8 mouse cellular contexts compared by ENCODE assay signal in the genomic region with DNA sequence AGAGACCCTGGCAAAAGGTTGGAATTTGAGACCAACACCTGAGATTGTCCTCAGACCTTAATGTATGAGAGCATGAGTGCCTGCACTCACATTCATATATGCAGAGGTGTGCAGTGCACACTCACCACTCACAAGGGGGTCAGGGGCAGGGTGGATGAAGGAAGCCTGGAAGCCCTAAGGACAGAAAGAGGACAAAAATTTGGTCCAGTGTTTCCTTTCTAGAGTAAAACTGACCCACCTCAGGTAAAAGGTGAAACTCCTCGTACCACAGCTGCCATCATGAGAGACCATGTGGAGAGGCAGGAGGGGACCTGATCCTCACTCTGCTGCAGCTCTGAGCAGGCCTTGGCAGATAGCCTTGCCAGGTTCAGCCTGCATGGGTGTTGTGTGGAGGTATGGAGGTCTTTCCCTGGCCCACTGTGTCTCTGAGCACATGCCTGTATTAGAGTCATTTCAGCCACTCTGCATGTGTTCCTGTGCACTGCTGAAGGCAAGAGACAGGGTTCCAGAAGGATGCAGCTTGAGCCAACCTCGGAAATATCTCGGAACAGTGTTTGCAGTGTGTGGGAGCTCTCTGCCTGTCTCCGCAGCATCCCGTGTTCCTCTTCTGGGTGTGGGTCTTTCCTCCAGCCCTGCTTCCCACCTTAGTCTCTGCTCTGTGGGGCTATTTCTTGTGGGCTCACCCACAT. TPM values are rescaled to one million over a fixed set of nuclear protein-coding genes. Genes with fewer than 3 reads are reported as not detected.
DNase-seq lines count a peak whose midpoint lies in the region; ATAC-seq and TF ChIP-seq lines count a peak whose summit lies in the region.

No protein-coding gene starts in this region.

- no peak for ATAC-seq in liver, embryonic 13.5 days (ENCODE audit: low read depth)

- intact Hi-C loops in gastrocnemius, adult 2 months (cut with DNase I), result no loop called here

- DNase-seq in gastrocnemius, adult 2 months, result no peak
- DNase-seq in gastrocnemius, postnatal 4 days (ENCODE audit: low spot score in 2 of 2), result no peak
- no peak for DNase-seq in testis, postnatal 14 days (ENCODE audit: low spot score)
- DNase-seq in liver, embryonic 13.5 days, result no peak
- no peak for DNase-seq in c-Kit-positive CD71-positive TER-119-positive erythroid progenitor cells, embryonic 14.5 days (ENCODE audit: low spot score)
- no peak for DNase-seq in embryo, embryonic 9.5 days (ENCODE audit: extremely low spot score)
- no peak for DNase-seq in spleen, adult 18-20 months

- peaks cover 10% of the 10 kb centered on the region for H3K9me3 ChIP-seq in liver, embryonic 13.5 days (replicated peaks)

- H3K4me2 ChIP-seq in liver, embryonic 13.5 days, result peak overlapping the region; percentile 95

- 78% methylated on average over 5 of the region's 5 CpGs for WGBS in liver, embryonic 13.5 days (ENCODE audit: insufficient replicate concordance)

- H3K9ac ChIP-seq in liver, embryonic 13.5 days, result peak overlapping the region; percentile 99

- no peak overlapping the region for H3K27ac ChIP-seq in gastrocnemius, adult 2 months
- no peak overlapping the region; the same call in 1 of the 2 replicates for H3K27ac ChIP-seq in testis, adult 2 months (ENCODE audit: control insufficient read depth, insufficient read depth, low read depth, low read length)
- peak overlapping the region; percentile 100 for H3K27ac ChIP-seq in liver, embryonic 13.5 days

- no peak for TF ChIP-seq CTCF in gastrocnemius, adult 2 months (IDR thresholded peaks at IDR 0.05)
- TF ChIP-seq CTCF in testis, adult 2 months (IDR thresholded peaks at IDR 0.05; ENCODE audit: control insufficient read depth, insufficient read depth, insufficient replicate concordance, low read depth, low read length), result no peak

- peak overlapping the region; percentile 97; the same call in 1 of the 2 replicates for H3K4me3 ChIP-seq in gastrocnemius, adult 2 months
- H3K4me3 ChIP-seq in testis, adult 2 months (ENCODE audit: control insufficient read depth, low read depth, low read length), result peak overlapping the region; percentile 65
- peak overlapping the region; percentile 93 for H3K4me3 ChIP-seq in liver, embryonic 13.5 days (replicated peaks)

- H3K27me3 ChIP-seq in testis, adult 2 months (ENCODE audit: control insufficient read depth, insufficient read depth, low read length), result no peaks in the 10 kb centered on the region
- peaks cover 16% of the 10 kb centered on the region for H3K27me3 ChIP-seq in liver, embryonic 13.5 days

- no peak; the same call in 1 of the 2 replicates for TF ChIP-seq POLR2A in testis, adult 2 months (IDR thresholded peaks at IDR 0.05; ENCODE audit: control insufficient read depth, low read depth, low read length)

- peaks cover 15% of the 10 kb centered on the region for H3K4me1 ChIP-seq in testis, adult 2 months (ENCODE audit: control insufficient read depth, insufficient read depth, low read length)
- H3K4me1 ChIP-seq in liver, embryonic 13.5 days (replicated peaks), result peaks cover 60% of the 10 kb centered on the region

- H3K36me3 ChIP-seq in testis, adult 2 months (ENCODE audit: control insufficient read depth, insufficient read depth, low read length), result no peaks in the 10 kb centered on the region
- peaks cover 23% of the 10 kb centered on the region for H3K36me3 ChIP-seq in liver, embryonic 13.5 days

RNA-seq across cellular contexts. Expression of a gene that starts 2.9 kb away (rescaled TPM):
- 10 to 100 TPM; 10.5 to 11.3 TPM for total RNA-seq in gastrocnemius, adult 2 months (2021)
- 10 to 100 TPM; 37.1 to 42.7 TPM for total RNA-seq in gastrocnemius, postnatal 4 days (2021)
- 6.4 and 6.5 TPM in 2 replicates for polyA plus RNA-seq in testis, adult 2 months (2012; rRNA removed)
- polyA plus RNA-seq in liver, embryonic 13.5 days (2015; fragmentation: Nextera tagmentation; extraction: Ambion mirVana), result 12.3 and 13.7 TPM in 2 replicates

RNA-seq across cellular contexts. Expression of a gene that starts 2.9 kb away (rescaled TPM):
- total RNA-seq in gastrocnemius, adult 2 months (2021), result under 1 TPM; 0.08 to 0.33 TPM
- under 1 TPM; 0.23 to 0.29 TPM for total RNA-seq in gastrocnemius, postnatal 4 days (2021)
- polyA plus RNA-seq in testis, adult 2 months (2012; rRNA removed), result 166 and 167 TPM in 2 replicates
- polyA plus RNA-seq in liver, embryonic 13.5 days (2015; fragmentation: Nextera tagmentation; extraction: Ambion mirVana), result 0.06 and 0.18 TPM in 2 replicates

RNA-seq across cellular contexts. Expression of a gene that starts 8.7 kb away (rescaled TPM):
- total RNA-seq in gastrocnemius, adult 2 months (2021), result not detected
- total RNA-seq in gastrocnemius, postnatal 4 days (2021), result 10 to 100 TPM in 1 of 2 experiments, 1 to 10 TPM in 1; 9.8 to 17.0 TPM
- polyA plus RNA-seq in testis, adult 2 months (2012; rRNA removed), result 8.7 and 8.9 TPM in 2 replicates
- 5.5 and 6.3 TPM in 2 replicates for polyA plus RNA-seq in liver, embryonic 13.5 days (2015; fragmentation: Nextera tagmentation; extraction: Ambion mirVana)

RNA-seq across cellular contexts. Expression of a gene that starts 18.7 kb away (rescaled TPM):
- total RNA-seq in gastrocnemius, adult 2 months (2021), result 100 to 1,000 TPM in 1 of 2 experiments, 10 to 100 TPM in 1; 95.2 to 101 TPM
- total RNA-seq in gastrocnemius, postnatal 4 days (2021), result 100 to 1,000 TPM; 161 to 162 TPM
- polyA plus RNA-seq in testis, adult 2 months (2012; rRNA removed), result 215 and 247 TPM in 2 replicates
- 125 and 130 TPM in 2 replicates for polyA plus RNA-seq in liver, embryonic 13.5 days (2015; fragmentation: Nextera tagmentation; extraction: Ambion mirVana)

RNA-seq across cellular contexts. Expression of a gene that starts 20.5 kb away (rescaled TPM):
- 1 to 10 TPM; 7.2 to 7.9 TPM for total RNA-seq in gastrocnemius, adult 2 months (2021)
- total RNA-seq in gastrocnemius, postnatal 4 days (2021), result 10 to 100 TPM; 16.7 to 19.6 TPM
- polyA plus RNA-seq in testis, adult 2 months (2012; rRNA removed), result 44.1 and 48.9 TPM in 2 replicates
- polyA plus RNA-seq in liver, embryonic 13.5 days (2015; fragmentation: Nextera tagmentation; extraction: Ambion mirVana), result 8.9 and 9.2 TPM in 2 replicates

Comparison
In these comparisons a context has a peak if more than half of its experiments do, and no peak if none do; other contexts are left out.
1. RNA of a gene that starts 8.7 kb away (total RNA-seq): 9.8 to 17.0 TPM in gastrocnemius, postnatal 4 days; not detected in gastrocnemius, adult 2 months; every median in the first group is over 4 times any median in the second.
2. Peak in every context shown above with its lines, with median percentiles within 50 percentile points of each other: H3K4me3 ChIP-seq.